Comparison of ENCODE assay signal across 19 mouse cellular contexts in the genomic region with DNA sequence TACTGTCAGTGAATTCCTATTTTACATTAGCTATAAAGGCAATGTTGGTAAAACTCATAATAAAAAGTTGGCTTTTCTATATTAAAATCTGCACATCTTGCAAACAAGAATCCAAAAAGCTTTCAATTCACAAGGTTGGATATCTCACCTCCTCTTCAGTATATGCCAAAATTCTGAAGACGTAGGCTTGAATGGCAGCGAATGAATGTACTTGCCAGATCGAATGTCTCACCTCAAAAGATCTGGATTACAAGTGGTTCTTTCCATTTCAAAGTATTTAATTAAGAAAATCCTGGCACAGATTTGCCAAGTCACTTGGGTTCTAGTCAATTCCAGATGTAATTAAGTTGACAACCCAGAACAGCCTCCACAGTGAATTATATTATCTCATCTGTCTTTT.
DNase-seq lines count a peak whose midpoint lies in the region; ATAC-seq lines count a peak whose summit lies in the region.
"Had no signal": no experiment of that assay in that cellular context is flagged by ENCODE, and none has a peak within 500 bp of the region (broad histone marks: within the 10 kb centered on the region; RNA-seq: fewer than 3 reads in every experiment).

No protein-coding gene starts in this region.

- no peaks in the 10 kb centered on the region for H3K36me3 ChIP-seq in hindbrain, embryonic 13.5 days
- H3K36me3 ChIP-seq: embryonic facial prominence, embryonic 10.5 days; embryonic facial prominence, embryonic 12.5 days; forebrain, embryonic 15.5 days had no signal

- H3K27me3 ChIP-seq in hindbrain, embryonic 13.5 days = no peaks in the 10 kb centered on the region
- H3K27me3 ChIP-seq: embryonic facial prominence, embryonic 12.5 days; forebrain, embryonic 13.5 days; forebrain, embryonic 15.5 days had no signal

- no peaks in the 10 kb centered on the region for H3K4me1 ChIP-seq in hindbrain, embryonic 13.5 days (replicated peaks)
- H3K4me1 ChIP-seq: embryonic facial prominence, embryonic 10.5 days; embryonic facial prominence, embryonic 12.5 days; forebrain, embryonic 13.5 days; forebrain, embryonic 15.5 days had no signal

- no peak for ATAC-seq in hindbrain, embryonic 13.5 days (ENCODE audit: low FRiP score)
- ATAC-seq: forebrain, embryonic 13.5 days; forebrain, embryonic 15.5 days had no signal

- 93% methylated on average over 3 of the region's 3 CpGs for WGBS in hindbrain, embryonic 13.5 days

- intact Hi-C loops in left cerebral cortex, postnatal 36 days (cut with DNase I) = no loop called here

- H3K9ac ChIP-seq in hindbrain, embryonic 13.5 days = no peak overlapping the region
- H3K9ac ChIP-seq: embryonic facial prominence, embryonic 12.5 days; forebrain, embryonic 13.5 days; forebrain, embryonic 15.5 days had no signal

- H3K27ac ChIP-seq in hindbrain, embryonic 13.5 days = no peak overlapping the region
- H3K27ac ChIP-seq: embryonic facial prominence, embryonic 10.5 days; embryonic facial prominence, embryonic 12.5 days; forebrain, embryonic 13.5 days; forebrain, embryonic 15.5 days had no signal

- H3K4me2 ChIP-seq in hindbrain, embryonic 13.5 days = no peak overlapping the region
- H3K4me2 ChIP-seq: embryonic facial prominence, embryonic 12.5 days; forebrain, embryonic 13.5 days; forebrain, embryonic 15.5 days had no signal

- no peak overlapping the region for H3K4me3 ChIP-seq in hindbrain, embryonic 13.5 days
- H3K4me3 ChIP-seq: embryonic facial prominence, embryonic 10.5 days; embryonic facial prominence, embryonic 12.5 days; forebrain, embryonic 13.5 days; forebrain, embryonic 15.5 days had no signal

- peak; percentile 14 to 35 for DNase-seq in frontal cortex, adult 2 months (ENCODE audit: extremely low spot score in 1 of 2, low spot score in 1 of 2)
- no peak for DNase-seq in frontal cortex, postnatal 25 days (ENCODE audit: low spot score in 2 of 2)
- peak; percentile 8 to 22 for DNase-seq in left cerebral cortex, adult 9 months (ENCODE audit: low spot score in 2 of 2)
- DNase-seq in left cerebral cortex, postnatal 36 days (ENCODE audit: low spot score in 2 of 2) = no peak
- DNase-seq in brain, adult 2 months (ENCODE audit: low read depth, low spot score) = peak; percentile 65
- peak; percentile 46 for DNase-seq in telencephalon, adult 2 months (ENCODE audit: low read depth, low spot score)
- DNase-seq: adrenal gland, adult 2 months; adrenal gland, postnatal 10 days; adrenal gland, postnatal 25 days; cerebellum, adult 11-12 months; cerebellum, adult 2 months; cerebellum, adult 9-10 months; cerebellum, postnatal 10 days; cerebellum, postnatal 25 days had no signal

- no peaks in the 10 kb centered on the region for H3K9me3 ChIP-seq in hindbrain, embryonic 13.5 days
- H3K9me3 ChIP-seq: embryonic facial prominence, embryonic 10.5 days; embryonic facial prominence, embryonic 12.5 days; forebrain, embryonic 13.5 days; forebrain, embryonic 15.5 days had no signal

Comparison
In these comparisons a context has a peak if more than half of its experiments do, and no peak if none do; other contexts are left out.
1. DNase-seq: peak in frontal cortex, adult 2 months (2 of 2), left cerebral cortex, adult 9 months (2 of 2), brain, adult 2 months (single experiment) and telencephalon, adult 2 months (single experiment); none in frontal cortex, postnatal 25 days (0 of 2) and left cerebral cortex, postnatal 36 days (0 of 2).